Mouse (Mus musculus) neural tube, embryonic 13.5 days (tissue): Measurements from ENCODE around the gene Tfdp2. TPM values are rescaled to one million over a fixed set of nuclear protein-coding genes. Genes with fewer than 3 reads are reported as not detected.

Source experiments
- ATAC-seq: fragments of 200-750 bp; cut with Nextera tagmentation; 2 replicates; pipeline ENCODE4 v1.8.0; 2017; ENCODE audit warnings: low read depth, mild to moderate bottlenecking, moderate TSS enrichment, moderate library complexity
- H3K27ac ChIP-seq: fragments of 300-500 bp; sonication (generic); replicated peaks from 2 replicates; pipeline ENCODE4 v1.5.1; 2015; ENCODE audit warnings: moderate library complexity, mild to moderate bottlenecking, inconsistent platforms
- H3K27me3 ChIP-seq: fragments of 300-500 bp; sonication (generic); 2 replicates; pipeline ENCODE4 v1.6.1; 2015; ENCODE audit warnings: mild to moderate bottlenecking, inconsistent platforms
- H3K36me3 ChIP-seq: fragments of 300-500 bp; sonication (generic); 2 replicates; pipeline ENCODE4 v1.6.1; 2015; ENCODE audit warnings: mild to moderate bottlenecking, inconsistent platforms
- H3K4me1 ChIP-seq: fragments of 300-500 bp; sonication (generic); replicated peaks from 2 replicates; pipeline ENCODE4 v1.6.1; 2015; ENCODE audit warnings: inconsistent platforms
- H3K4me2 ChIP-seq: fragments of 300-500 bp; sonication (generic); 2 replicates; pipeline ENCODE4 v1.6.1; 2015; ENCODE audit warnings: inconsistent platforms, mild to moderate bottlenecking, moderate library complexity
- H3K4me3 ChIP-seq: fragments of 300-500 bp; sonication (generic); 2 replicates; pipeline ENCODE4 v1.5.1; 2015; ENCODE audit warnings: mild to moderate bottlenecking, inconsistent platforms
- H3K9ac ChIP-seq: fragments of 300-500 bp; sonication (generic); 2 replicates; pipeline ENCODE4 v1.6.1; 2015; ENCODE audit warnings: moderate library complexity, mild to moderate bottlenecking, inconsistent platforms
- H3K9me3 ChIP-seq: fragments of 300-500 bp; sonication (generic); 2 replicates; pipeline ENCODE4 v1.6.1; 2016; ENCODE audit warnings: inconsistent platforms
- WGBS: fragments of 180-500 bp; shearing (Covaris S2); methylation state at CpG from one replicate; pipeline ENCODE4 v1.1.7; 2015; 5-methylcytosine and 5-hydroxymethylcytosine counted together
- polyA plus RNA-seq: library from polyadenylated mRNA; unstranded; fragments of >200 nt; fragmentation: Nextera tagmentation; extraction: Ambion mirVana; gene quantifications from 2 replicates; pipeline ENCODE4 v1.2.1, GENCODE M21; 2015

Gene Tfdp2
- polyA plus RNA-seq, 1 experiment from 2014 or later: 21.4 TPM

- no peak overlapping the region for H3K4me2 ChIP-seq
- no peak overlapping the region for H3K27ac ChIP-seq
- H3K9ac ChIP-seq: no peak overlapping the region
- H3K36me3 ChIP-seq: no peaks in the 10 kb centered on the region
- no peak overlapping the region for H3K4me3 ChIP-seq
- no peak for ATAC-seq
- 0 out of 2 replicates have a peak, but pooled peaks cover 14% of the 10 kb centered on the region for H3K4me1 ChIP-seq
- WGBS: 84% methylated on average over 8 of the region's 8 CpGs
- no peaks in the 10 kb centered on the region for H3K9me3 ChIP-seq
- H3K27me3 ChIP-seq: no peaks in the 10 kb centered on the region
These were observed 157.7 kb downstream of the Tfdp2 start for GRCm38 (mm10) chr9:96353799-96354198.

DNA sequence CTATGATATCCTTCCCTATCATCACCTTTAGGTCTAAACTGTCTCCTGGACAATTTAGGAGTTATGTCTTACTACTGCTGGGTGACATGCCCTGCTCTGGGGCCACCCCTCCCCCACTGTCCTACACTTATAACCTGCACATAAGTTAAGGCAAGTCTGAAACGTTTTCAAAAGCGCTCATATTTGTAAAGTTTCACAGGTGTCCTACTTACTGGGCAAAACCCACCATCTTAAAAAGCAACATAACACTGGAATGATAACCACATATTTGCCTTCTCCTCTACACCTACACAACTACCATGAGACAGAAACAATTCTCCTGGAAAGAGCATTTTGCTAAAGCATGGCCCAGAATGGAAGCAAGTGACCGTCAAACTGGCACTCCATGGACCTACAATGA is 164.0 kb downstream of the Tfdp2 start:
- Histone ChIP-seq H3K36me3 (no peaks in the 10 kb centered on the region), H3K9me3 (no peaks in the 10 kb centered on the region), H3K27me3 (no peaks in the 10 kb centered on the region), H3K4me2 (no peak overlapping the region), H3K27ac (no peak overlapping the region), H3K4me1 (peaks cover 40% of the 10 kb centered on the region), H3K4me3 (no peak overlapping the region), H3K9ac (no peak overlapping the region)
- ATAC-seq: no peak
- WGBS: 88% methylated on average over 3 of the region's 3 CpGs

DNA sequence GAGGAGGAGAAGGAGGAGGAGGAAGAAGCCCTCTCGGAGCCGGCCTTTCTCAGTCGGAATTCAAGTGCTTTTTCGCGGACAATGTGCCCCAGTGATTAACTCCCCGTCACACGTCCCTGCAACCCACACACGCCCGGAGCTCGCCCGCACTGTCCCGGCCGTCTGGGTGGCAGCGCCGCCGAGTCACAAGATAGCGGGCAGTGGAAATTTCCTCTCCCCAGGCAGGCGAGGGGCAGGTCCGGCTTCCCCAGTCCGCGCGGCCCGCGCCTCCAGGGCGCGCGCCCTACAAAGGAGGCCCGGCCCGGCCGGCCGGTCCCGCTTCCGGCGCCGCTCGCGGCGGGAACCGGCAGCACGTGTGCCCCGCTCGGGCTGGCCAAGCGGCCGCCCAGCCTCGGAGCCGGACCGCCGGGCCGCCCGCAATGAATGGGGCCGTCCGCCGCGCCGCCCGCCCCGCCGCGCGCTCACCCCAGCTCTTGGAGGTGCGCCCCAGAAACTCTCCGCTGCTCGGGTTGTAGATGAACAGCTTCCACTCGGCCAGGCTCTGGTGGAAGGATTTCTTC is 167.6 kb downstream of the Tfdp2 start:
- Histone ChIP-seq H3K9ac (peak overlapping the region; percentile 94), H3K27me3 (no peaks in the 10 kb centered on the region), H3K9me3 (no peaks in the 10 kb centered on the region), H3K27ac (peak overlapping the region; percentile 95), H3K36me3 (no peaks in the 10 kb centered on the region), H3K4me1 (peaks cover 31% of the 10 kb centered on the region), H3K4me3 (peak overlapping the region; percentile 90), H3K4me2 (peak overlapping the region; percentile 78)
- peak; percentile 68 for ATAC-seq
- WGBS: under 1% methylated on average over 64 of the region's 64 CpGs

- H3K36me3 ChIP-seq: no peaks in the 10 kb centered on the region
- H3K4me1 ChIP-seq: peaks cover 31% of the 10 kb centered on the region
- peak; percentile 98 for ATAC-seq
- peak within 1 kb of the TSS; percentile 90 for H3K4me3 ChIP-seq
- peak within 1 kb of the TSS; percentile 78 for H3K4me2 ChIP-seq
- no peaks in the 10 kb centered on the region for H3K27me3 ChIP-seq
- H3K27ac ChIP-seq: peak within 1 kb of the TSS; percentile 95
- no peaks in the 10 kb centered on the region for H3K9me3 ChIP-seq
- WGBS: under 1% methylated on average over 73 of the region's 81 CpGs
- peak within 1 kb of the TSS; percentile 94 for H3K9ac ChIP-seq
These were observed 168.2 kb downstream of the Tfdp2 start, which contains the start of gene Atp1b3 for GRCm38 (mm10) chr9:96364141-96364838. TSS of gene Atp1b3 (minus strand) at chr9:96364442.

GRCm38 (mm10) chr9:96365271-96365872 is 169.3 kb downstream of the Tfdp2 start:
- Histone ChIP-seq H3K4me2 (no peak overlapping the region), H3K4me1 (peaks cover 26% of the 10 kb centered on the region), H3K9ac (no peak overlapping the region), H3K27me3 (no peaks in the 10 kb centered on the region), H3K36me3 (no peaks in the 10 kb centered on the region), H3K9me3 (no peaks in the 10 kb centered on the region), H3K27ac (no peak overlapping the region), H3K4me3 (no peak overlapping the region)
- no peak for ATAC-seq
- 65% methylated on average over 6 of the region's 6 CpGs for WGBS

- Histone ChIP-seq H3K27ac (no peak overlapping the region), H3K4me1 (no peaks in the 10 kb centered on the region), H3K4me3 (no peak overlapping the region), H3K9me3 (no peaks in the 10 kb centered on the region), H3K4me2 (no peak overlapping the region), H3K27me3 (no peaks in the 10 kb centered on the region), H3K9ac (no peak overlapping the region), H3K36me3 (no peaks in the 10 kb centered on the region)
- 67% methylated on average over 5 of the region's 5 CpGs for WGBS
- ATAC-seq: no peak
These were observed 173.7 kb downstream of the Tfdp2 start for GRCm38 (mm10) chr9:96369654-96370384.

GRCm38 (mm10) chr9:96371075-96371474 is 175.0 kb downstream of the Tfdp2 start:
- WGBS: 85% methylated on average over 5 of the region's 5 CpGs

More at GRCm38 (mm10) chr9:96371075-96371474, 175.0 kb downstream of the Tfdp2 start:
- Histone ChIP-seq H3K4me3 (no peak overlapping the region), H3K36me3 (no peaks in the 10 kb centered on the region), H3K4me1 (no peaks in the 10 kb centered on the region), H3K9me3 (no peaks in the 10 kb centered on the region), H3K27ac (no peak overlapping the region), H3K9ac (no peak overlapping the region), H3K4me2 (no peak overlapping the region), H3K27me3 (no peaks in the 10 kb centered on the region)
- ATAC-seq: no peak

Other genes with a start within 250 kb of the Tfdp2 start
- gene Xrn1, start 241.5 kb upstream of the Tfdp2 start, polyA plus RNA-seq: 12.4 and 20.1 TPM in 2 replicates
- 2.1 and 2.9 TPM in 2 replicates for gene Gk5, start 76.9 kb upstream of the Tfdp2 start, polyA plus RNA-seq
- 180 and 182 TPM in 2 replicates for gene Atp1b3, start 168.2 kb downstream of the Tfdp2 start, polyA plus RNA-seq